Mouse (Mus musculus): ENCODE data around the gene Adgrg6.

- TF ChIP-seq GATA1 (IDR thresholded peaks at IDR 0.05; ENCODE audit: low read length) (no peak), TAL1 (IDR thresholded peaks at IDR 0.05; ENCODE audit: low read length) (no peak)
These were observed 93.6 kb downstream of the Adgrg6 start for GRCm38 (mm10) chr10:14451811-14452210.
